Mouse (Mus musculus) kidney, postnatal 4 days (tissue): ENCODE results near the gene Asb16.
A peak's percentile ranks its signal among the peaks of the same experiment; 100 is the strongest.

Experiments
- DNase-seq, 2 experiments: peaks; one replicate each; pipeline ENCODE4 v3.0.0; 2021; ENCODE audit warnings: mixed read lengths in 2 of 2

Asb16 gene

DNA sequence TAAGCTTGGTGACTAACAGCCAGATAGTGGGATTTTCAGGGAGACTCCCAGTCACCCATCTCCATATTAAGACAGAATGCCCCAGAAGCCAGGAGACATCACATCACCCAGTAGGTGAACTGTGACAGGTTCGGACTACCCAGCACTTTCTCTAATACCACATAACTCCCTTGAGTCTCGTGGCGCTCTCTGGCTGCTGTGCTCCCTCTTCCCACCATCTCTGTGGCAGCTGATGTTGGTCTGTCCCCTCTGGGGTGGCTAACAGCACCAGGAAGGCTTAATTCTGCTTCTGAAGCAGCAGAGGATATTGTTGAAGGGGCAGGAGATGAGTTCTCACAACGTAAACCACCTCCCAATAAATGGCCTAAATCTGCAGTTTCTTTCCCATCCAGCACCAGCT lies 43.4 kb downstream of the Asb16 start:
- no peak for DNase-seq

DNA sequence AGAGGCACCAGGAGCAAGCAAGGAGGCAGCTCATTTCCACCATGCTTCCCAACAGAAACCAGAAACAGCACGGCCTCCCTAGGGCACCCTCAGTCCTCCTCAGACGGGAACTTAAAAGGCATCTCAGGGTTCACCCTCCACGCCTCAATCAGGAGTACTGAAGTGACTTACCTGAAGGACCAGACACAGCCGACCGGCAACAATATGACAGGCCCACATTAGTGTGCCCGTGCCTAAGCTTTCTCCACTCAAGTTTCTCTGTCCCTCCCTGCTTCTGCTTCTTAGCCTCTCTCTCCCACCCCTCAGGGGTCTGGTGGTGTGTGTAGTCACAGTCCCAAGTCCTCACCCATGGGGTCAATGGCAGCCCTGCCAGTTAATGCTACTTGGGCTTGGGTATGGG lies 44.0 kb downstream of the Asb16 start:
- no peak for DNase-seq

DNA sequence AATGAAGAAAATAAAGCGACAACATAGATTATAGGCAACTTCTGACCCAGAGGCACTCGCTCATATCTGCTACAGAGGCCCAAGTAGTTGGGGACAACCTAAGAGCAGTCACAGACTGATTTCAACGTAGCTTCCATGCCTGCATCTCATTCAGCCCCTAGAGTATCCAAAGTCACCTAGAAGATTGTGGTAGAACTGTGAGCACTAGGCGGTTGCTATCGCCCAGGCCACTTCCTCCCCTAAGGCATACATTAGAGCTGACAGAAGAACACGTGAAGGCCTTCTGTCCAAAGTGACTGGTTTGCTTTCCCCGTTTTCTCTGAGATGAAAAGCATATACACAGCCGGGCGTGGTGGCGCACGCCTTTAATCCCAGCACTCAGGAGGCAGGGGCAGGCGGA lies 45.8 kb downstream of the Asb16 start:
- no peak for DNase-seq

DNA sequence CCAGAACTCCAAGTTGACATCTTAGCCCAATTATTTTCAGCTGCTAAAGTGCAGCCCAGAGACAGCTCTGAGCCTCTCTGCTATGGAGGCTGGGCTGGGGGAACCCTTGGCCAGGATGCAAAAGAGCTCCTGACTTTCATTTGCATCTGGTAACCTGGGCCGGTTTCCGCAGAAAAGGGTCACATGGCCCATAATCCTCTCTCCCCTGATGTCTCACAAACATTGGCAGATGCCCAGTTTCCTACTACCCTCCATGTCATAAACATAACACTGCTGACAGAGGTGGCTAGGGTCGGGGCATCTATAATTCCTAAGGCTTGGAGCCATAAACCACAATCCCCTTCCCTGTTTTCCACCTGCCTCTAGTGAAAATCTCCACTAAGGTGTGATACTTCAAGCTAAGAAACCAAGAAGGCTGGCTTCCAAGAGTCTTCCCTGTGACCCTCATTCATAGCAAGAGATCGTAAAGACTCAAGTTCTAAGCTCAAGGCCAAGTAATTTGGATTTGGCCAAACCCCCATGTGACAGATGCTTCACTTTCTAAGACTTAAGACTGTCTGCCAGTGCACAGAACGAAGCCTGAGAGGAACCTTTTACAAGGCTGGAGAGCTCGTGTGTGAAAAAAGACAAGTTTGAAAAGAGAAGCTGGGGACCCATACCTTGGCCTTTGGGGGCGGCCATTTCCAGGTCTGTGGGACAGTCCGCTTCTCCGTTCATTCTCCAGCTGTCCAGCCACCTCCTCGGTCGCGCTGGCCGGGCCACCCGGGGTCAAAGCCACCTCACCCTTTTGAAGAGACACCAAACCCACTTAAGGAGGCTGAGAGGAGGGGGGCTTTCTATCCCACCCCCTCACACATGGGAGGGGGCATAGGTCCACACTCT lies 47.4 kb downstream of the Asb16 start:
- DNase-seq, result no peak

DNA sequence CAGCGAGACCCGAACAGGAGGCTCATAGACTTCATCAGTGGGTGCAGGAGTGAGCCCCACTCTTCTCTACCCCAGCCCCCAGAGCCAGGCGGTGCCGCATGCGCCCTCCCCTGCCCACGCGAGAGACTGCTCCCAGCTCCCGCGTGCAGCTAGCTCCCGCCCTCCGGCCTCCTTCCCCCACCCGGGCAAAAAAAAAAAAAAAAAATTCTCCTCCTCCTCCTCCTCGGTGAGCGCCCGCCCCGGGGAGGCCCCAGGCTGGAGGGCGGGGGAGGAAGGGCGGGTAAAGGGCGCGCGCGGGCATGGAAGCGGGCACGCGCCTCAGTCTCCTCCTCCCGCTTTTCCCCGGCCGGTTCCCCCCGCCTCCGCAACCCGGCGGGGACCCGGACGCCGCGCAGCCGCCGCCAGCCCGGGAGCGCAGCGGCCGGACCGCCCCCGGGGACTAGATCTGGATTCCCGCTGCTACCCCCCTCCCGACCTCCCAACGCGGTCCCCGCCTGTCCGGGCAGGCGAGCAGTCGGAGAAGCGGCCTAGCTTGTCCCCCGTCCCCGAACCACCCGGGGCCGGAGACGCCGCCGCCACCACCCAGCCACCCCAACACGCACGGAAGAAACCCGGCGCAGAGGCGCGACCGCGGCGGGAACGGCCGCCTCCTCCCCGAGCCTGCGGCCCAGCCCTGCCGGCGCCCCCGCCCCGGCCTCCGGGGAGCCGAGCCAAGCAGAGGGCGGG lies 48.2 kb downstream of the Asb16 start:
- peak; percentile 89 to 93 for DNase-seq

DNA sequence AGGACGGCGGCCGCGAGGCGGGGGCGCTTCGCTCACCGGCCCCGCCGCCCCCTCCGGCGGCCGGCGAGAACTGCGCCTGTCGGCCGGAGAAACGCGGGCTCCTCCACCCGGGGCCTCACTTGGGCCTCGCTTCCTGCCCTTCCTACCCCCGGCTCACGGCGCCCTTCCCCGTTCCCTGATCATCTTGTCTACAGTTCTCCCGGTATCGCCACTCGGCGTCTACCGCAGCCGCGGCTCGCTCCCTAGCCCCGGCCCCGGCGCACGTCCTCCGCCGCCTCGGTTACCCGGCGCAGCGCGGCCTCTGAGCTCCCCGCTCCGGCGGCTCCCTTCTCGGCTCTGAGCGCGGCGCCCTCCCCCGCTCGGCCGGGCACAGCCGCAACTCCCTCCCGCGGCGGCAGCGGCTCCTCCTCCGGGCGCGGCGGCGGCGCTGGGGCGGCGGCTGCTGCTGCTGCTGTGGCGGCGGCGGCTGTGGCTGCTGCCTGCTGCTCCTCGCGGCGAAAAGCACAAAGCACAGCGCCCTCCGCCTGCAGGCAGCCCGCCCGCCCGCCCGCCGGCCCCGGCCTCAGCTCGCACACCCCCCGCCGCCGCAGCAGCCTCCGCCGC lies 48.9 kb downstream of the Asb16 start:
- DNase-seq, result peak; percentile 72 to 84

DNA sequence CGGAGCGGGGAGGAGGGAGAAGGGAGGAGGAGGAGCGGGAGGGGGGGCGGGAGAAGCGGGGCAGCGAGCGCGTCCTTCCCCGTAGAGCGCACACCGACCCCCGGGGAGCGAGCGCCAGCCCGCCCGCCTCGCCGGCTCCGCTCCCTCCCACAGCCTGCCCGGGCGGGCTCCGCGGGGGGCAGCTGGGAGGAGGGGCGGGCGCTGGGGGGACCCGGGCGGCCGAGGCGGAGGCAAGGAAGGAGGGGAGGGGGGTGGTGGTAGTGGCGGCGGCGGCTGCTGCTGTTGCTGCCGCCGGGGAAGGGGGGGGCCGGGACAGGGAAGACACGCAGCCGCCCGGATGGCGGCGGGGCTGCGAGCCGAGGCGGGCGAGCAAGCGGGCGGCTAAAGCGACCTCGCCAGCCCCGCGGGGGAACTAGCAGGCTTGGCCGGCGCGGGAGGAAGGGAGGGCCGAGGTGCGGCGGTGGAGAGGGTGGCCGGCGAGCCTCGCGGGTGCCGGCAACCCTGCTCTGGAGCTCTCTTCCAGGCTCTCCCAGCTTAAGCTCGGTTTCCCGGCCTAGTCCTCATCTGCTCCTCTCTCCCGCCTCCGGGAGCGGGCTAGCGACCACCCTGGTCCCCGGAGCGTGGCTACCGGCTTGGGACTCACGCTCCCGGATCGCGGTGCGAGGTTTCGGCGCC lies 49.5 kb downstream of the Asb16 start:
- DNase-seq, result peak; percentile 84 to 90

DNA sequence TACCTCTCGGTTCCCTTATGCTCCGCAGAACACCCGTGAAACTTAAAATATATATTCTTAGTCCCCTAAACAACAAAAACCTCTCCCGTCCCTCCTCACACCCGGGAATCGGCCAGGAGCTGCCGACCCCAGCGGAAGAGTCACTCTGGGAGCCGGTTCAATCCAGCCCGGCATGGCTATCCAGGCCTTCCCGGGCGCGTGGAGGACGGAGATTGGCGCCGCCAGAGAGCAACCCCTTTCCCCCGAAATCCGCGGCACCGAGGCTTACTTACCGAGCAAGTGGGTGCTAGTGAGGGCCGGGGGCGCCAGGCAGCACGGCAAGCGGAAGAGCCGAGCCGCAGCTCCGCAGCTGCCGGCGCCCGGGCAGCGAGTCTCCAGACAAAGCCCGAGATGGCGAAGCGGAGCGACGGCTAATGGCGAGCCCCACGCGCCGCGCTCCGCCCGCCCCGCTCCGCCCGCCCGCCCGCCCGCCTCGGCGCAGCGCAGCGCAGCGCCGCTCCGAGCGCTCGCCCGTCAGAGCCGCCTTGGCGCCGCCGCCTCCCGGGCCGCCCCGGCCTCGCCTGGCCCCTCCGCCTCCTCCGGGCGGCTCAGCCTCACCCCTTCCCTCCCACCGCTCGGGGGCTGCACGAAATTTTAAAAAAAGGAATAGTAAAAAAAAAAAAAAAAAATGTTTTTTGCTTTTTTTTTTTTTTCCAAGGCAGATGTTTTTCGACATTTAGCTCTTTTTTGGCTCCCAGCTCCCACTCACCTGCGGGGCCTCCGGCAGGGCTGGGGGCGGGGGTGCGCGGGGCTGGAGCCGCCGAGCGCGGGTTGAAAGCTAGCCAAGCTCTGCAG lies 50.2 kb downstream of the Asb16 start:
- peak; percentile 72 to 76 for DNase-seq

DNA sequence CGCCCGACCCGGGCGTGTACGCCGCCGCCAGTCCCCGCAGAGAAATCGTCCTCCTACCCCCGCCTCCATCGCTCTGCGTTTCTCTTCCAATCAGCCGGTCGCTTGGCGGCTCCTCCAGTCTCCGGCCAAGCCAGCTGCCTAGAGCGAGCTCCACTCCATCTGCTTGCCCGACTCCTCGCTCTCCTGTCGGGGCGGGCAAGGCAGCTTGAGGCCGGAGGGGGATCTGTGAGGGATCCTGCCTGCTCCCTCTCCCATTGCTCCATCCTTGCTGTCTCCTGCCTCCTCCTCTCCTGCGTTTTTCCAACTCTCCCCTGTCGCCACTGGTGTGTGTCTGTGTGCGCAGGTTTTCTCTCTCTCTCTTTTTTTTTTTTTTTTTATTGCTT lies 50.9 kb downstream of the Asb16 start, which contains the start of gene Ubtf:
TSS of gene Ubtf (minus strand) at position 333 of the 383 bp plus-strand sequence.
- DNase-seq, result peak; percentile 84 to 90

DNA sequence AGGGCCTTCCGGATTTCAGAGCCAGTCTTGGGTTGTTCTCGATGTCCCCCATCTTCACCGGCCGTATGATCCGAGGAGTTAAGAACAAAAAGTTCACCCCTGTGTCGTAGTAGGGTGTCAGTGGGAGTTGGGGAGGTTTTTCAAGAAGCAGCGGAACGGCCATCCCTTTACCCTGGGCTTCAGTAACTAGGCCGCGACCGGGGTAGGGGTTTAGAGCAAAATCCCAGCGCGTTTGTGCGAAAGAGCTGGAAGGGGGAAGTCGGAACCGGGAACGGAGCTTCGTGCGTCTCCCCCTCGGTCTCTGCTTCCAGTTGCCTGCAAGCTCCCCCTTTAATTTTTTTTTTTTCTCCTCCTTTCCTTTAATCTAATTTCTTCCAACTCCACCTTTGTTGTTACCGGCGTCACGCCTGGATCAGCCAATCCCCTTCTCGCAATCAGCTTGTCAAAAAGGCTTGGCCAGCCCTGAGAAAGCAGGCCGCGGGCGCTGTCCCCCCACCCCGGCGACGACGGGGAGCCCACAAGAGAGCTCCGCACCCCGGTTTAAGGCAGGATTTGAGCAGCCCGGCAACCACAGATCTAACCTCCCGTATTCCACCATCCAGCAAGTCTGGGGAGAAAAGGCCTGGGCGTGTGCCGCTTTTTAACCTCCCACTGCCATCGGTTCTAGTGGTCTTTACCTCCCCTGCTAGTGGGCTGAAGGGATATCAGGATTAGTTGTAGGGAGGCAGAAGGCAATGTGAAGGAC lies 51.6 kb downstream of the Asb16 start:
- peak; percentile 85 to 90 for DNase-seq

DNA sequence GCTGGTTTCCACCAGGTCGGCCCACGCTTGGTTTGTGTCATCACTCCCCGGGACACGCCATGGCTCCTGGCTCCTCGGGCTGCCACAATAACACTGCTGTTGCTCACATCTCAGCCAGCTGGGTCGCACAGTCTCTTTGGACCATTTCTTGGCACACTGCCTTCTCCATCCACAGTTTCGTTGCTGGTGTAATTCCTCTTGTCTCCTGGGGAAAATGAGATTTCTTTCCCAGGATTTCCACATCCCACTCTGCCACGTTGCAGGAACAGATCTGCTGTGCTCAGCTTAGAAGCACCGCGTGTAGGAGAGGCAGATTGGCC lies 52.1 kb downstream of the Asb16 start:
- DNase-seq, result peak; percentile 75 to 85

DNA sequence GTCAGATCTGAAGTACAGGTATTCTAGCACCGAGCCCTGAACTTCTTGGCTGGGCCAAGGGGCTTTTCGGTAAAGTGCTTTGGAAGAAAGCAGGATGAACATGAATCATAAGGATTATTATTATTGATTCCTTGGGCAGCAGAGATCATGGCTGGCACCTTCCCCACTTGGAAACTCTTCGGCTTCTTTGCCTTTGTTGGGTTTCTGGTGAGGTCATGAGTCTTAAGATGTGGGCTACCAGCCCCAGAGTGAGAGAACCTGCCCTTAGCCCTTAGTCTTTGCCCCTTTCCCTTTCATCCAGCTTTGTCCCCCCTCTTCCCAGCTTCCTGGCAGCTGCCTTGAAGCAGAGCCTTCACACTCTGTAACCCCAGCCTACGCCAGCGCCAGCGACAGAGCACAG lies 53.4 kb downstream of the Asb16 start:
- DNase-seq, result no peak

DNA sequence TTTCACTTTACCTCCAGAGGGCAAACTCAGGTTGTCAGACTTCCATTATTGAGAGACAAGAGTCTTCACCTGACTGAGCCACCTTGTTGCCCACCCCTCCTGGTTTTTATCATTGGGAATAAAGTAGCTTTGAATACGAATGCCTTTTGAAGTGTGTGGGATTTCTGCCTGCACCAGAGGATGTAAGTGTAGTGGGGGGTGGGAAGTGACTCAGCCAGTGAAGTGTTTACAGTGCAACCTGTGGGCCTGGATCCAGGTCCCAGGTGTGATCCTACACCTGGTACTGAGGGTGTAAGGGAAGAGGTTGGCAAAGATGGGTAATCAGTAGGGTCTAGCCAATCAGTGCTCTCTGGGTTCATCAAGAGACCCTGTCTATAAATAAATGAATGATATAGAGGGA lies 55.0 kb downstream of the Asb16 start:
- DNase-seq, result no peak

DNA sequence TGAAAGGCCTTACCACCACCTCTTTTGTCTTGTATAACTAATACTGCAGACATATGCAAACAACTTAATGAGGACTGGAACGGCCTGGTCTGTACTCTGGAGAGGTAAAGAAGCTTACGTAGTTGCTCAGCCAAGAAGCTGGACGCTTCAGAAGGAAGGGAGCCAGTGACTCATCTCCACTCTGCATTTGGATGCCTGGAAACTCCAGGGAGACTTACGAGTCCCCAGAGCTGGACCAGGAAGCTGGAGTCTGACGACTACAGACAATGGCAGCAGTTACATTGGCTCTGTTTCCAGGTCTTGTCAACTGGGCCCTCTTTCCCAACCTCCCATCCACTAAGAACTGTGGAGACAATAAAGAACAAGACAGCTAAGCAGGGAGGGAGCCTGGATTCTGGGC lies 58.7 kb downstream of the Asb16 start:
- no peak for DNase-seq

DNA sequence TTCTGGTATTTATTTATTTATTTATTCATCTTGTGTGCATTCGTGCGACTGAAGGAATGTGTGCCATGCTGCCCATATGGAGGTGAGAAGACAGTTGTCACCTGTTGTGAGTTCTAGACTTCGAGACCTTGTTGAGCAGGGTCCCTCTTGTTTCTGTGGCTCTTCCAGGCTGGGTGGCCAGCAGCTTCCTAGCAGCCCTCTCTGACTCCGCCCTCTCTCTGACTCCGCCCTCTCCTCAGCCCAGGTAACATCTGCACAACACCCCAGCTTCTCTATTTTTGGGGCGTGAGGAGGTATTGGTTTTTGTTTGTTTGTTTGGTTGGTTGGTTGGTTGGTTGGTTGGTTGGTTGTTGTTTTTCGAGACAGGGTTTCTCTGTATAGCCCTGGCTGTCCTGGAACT lies 59.3 kb downstream of the Asb16 start:
- DNase-seq, result no peak
